Mouse (Mus musculus) midbrain, embryonic 12.5 days (tissue): ENCODE measurements around the gene 1600014C10Rik. TPM values are rescaled to one million over a fixed set of nuclear protein-coding genes. Genes with fewer than 3 reads are reported as not detected.

ENCODE experiments used
- polyA plus RNA-seq: library from polyadenylated mRNA; unstranded; fragments of >200 nt; fragmentation: Nextera tagmentation; extraction: Ambion mirVana; gene quantifications from 2 replicates; pipeline ENCODE4 v1.2.1, GENCODE M21; 2016

Gene 1600014C10Rik
- polyA plus RNA-seq, 1 experiment from 2014 or later: 18.5 TPM

Other genes starting within 250 kb of the 1600014C10Rik start
- gene Uri1, start 159.7 kb upstream of the 1600014C10Rik start, polyA plus RNA-seq: 44.4 and 46.6 TPM in 2 replicates
- 36.7 and 37.5 TPM in 2 replicates for gene Ccne1, start 75.7 kb upstream of the 1600014C10Rik start, polyA plus RNA-seq
- 1.1 and 1.2 TPM in 2 replicates for gene Plekhf1, start 44.8 kb downstream of the 1600014C10Rik start, polyA plus RNA-seq
- gene Pop4, start 88.2 kb downstream of the 1600014C10Rik start, polyA plus RNA-seq: 81.1 and 90.3 TPM in 2 replicates